Mouse (Mus musculus): ENCODE results near the gene Lzts2. TPM values are rescaled to one million over a fixed set of nuclear protein-coding genes. Genes with fewer than 3 reads are reported as not detected.

The Lzts2 gene
- polyA plus RNA-seq, 1 experiment from 2014 or later = 14.8 TPM

DNA sequence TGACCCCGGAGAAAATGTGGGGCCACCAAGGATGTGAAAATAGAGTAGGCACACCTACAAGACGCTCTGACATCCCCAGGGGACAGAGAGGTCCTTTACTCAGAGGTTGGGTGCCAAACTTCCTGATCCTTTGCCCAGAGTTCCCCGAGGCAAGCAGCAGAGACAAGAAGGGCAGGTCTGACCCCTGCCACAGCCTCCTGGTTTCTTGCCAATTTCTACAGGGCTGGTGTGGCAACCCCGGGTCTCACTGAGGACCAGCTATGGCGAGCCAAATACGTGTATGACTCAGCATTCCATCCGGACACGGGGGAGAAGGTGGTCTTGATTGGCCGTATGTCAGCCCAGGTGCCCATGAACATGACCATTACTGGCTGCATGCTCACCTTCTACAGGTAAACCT lies 35.3 kb downstream of the Lzts2 start:
- ATAC-seq = no peak
- H3K4me3 ChIP-seq (ENCODE audit: low read length) = no peak overlapping the region; the same call in 1 of the 2 replicates
- no peak overlapping the region for H3K27ac ChIP-seq (ENCODE audit: low read depth, low read length)

DNA sequence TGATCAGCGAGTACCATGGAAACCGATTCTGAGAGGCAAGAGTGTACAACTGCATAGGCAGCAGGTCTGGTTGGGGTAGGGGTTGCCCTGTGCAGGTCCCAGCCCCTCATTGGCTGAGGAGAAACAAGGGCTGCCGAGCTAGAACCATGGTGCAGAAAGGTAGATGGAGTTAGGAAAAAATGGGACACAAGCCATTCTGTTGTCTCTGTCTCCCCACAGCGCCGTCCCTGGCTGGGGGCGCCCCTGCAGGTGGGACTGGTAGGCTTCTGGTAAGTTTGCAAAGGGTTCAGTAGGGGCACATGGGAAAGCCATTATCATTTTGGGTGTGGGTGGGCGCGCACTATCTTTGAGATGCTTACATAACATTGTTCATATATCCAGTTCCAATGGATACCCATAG lies 39.2 kb downstream of the Lzts2 start:
- Histone ChIP-seq H3K9me3 (ENCODE audit: control insufficient read depth, low read length) (no peaks in the 10 kb centered on the region), H3K9ac (ENCODE audit: low read depth, low read length) (no peak overlapping the region), H3K27ac (ENCODE audit: low read depth, low read length) (no peak overlapping the region), H3K4me1 (ENCODE audit: control insufficient read depth, insufficient read depth, low read depth, low read length) (peaks cover 27% of the 10 kb centered on the region), H3K36me3 (ENCODE audit: control insufficient read depth, insufficient read depth, low read length) (peaks cover 20% of the 10 kb centered on the region), H3K4me3 (ENCODE audit: low read length) (no peak overlapping the region), H3K27me3 (replicated peaks; ENCODE audit: control insufficient read depth, insufficient read depth, low read length) (no peaks in the 10 kb centered on the region), H3K4me2 (ENCODE audit: low read length) (no peak overlapping the region)
- 89% methylated on average over 8 of the region's 8 CpGs for WGBS
- ATAC-seq = no peak

More for the DNA sequence above, 35.3 kb downstream of the Lzts2 start:
- Histone ChIP-seq H3K9me3 (ENCODE audit: control insufficient read depth, low read length) (no peaks in the 10 kb centered on the region), H3K4me2 (ENCODE audit: low read length) (peak overlapping the region; percentile 75), H3K27me3 (replicated peaks; ENCODE audit: control insufficient read depth, insufficient read depth, low read length) (no peaks in the 10 kb centered on the region), H3K4me1 (ENCODE audit: control insufficient read depth, insufficient read depth, low read depth, low read length) (peaks cover 26% of the 10 kb centered on the region), H3K36me3 (ENCODE audit: control insufficient read depth, insufficient read depth, low read length) (peaks cover 16% of the 10 kb centered on the region), H3K9ac (ENCODE audit: low read depth, low read length) (no peak overlapping the region)
- WGBS = 75% methylated on average over 9 of the region's 9 CpGs

DNA sequence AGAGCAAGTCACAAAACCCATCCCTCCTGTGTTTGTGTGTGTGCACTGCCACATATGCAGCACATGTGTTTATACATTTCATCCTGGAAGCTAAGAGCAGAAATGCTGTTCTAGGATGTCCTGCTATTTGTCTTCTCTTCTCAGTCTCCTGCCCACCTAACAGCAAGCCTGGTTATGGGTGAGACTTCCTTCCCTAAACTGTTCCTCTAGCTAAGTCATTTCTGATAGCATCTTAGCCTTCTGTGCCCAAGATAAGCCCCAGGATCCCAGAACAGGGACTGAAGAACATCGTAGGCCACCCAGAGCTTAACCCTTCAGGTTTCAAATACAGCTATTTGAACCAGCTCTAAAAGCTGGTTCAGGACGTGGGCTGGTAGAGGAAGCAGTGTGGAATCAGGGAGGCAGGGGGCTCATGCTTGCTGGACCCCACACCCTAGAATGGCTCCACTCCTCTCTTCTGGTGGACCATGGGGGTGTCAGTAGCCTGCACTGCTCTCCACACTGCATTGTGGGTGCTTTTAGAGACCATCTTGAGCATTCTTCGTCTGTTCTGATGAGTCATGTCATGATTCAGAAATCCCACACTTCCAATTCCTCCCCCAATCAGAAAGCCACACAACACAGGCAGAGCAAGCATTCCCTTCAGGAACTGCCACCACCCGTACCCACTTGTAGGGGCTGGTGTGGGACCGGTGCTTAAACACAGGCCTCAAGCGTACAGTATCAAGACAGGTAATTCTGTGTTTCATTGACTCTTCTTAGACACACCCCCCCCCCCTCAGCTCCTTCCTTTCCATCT lies 40.9 kb downstream of the Lzts2 start:
- H3K27me3 ChIP-seq (replicated peaks; ENCODE audit: control insufficient read depth, insufficient read depth, low read length) = no peaks in the 10 kb centered on the region
- no peak overlapping the region for H3K27ac ChIP-seq (ENCODE audit: low read depth, low read length)
- H3K4me3 ChIP-seq (ENCODE audit: low read length) = no peak overlapping the region
- no peak for ATAC-seq
- 80% methylated on average over 6 of the region's 6 CpGs for WGBS
- peaks cover 20% of the 10 kb centered on the region for H3K36me3 ChIP-seq (ENCODE audit: control insufficient read depth, insufficient read depth, low read length)
- peaks cover 19% of the 10 kb centered on the region for H3K4me1 ChIP-seq (ENCODE audit: control insufficient read depth, insufficient read depth, low read depth, low read length)
- H3K4me2 ChIP-seq (ENCODE audit: low read length) = no peak overlapping the region
- no peaks in the 10 kb centered on the region for H3K9me3 ChIP-seq (ENCODE audit: control insufficient read depth, low read length)
- H3K9ac ChIP-seq (ENCODE audit: low read depth, low read length) = no peak overlapping the region

DNA sequence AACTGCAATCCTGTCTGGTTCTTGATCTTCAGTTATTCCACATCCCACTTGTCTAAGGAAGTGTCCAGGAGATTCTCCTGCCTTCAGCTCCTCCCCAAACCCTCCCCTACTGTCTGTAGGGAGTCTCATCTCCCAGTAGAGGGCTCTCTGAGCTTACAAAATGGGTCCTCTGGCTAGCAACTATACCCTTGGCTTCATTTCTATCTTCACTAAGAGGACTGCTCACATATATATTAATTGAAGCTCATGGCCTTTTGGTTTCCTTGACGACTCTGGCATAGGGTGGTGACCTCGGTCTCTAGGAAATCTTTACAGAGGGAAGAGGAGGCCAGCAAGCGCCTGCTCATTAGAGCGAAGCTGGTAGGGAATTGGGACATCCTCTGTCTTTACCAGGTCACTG lies 42.1 kb downstream of the Lzts2 start:
- no peaks in the 10 kb centered on the region for H3K9me3 ChIP-seq (ENCODE audit: control insufficient read depth, low read length)
- no peak overlapping the region for H3K4me3 ChIP-seq (ENCODE audit: low read length)
- peaks cover 19% of the 10 kb centered on the region for H3K4me1 ChIP-seq (ENCODE audit: control insufficient read depth, insufficient read depth, low read depth, low read length)
- no peak overlapping the region for H3K27ac ChIP-seq (ENCODE audit: low read depth, low read length)
- no peaks in the 10 kb centered on the region for H3K27me3 ChIP-seq (replicated peaks; ENCODE audit: control insufficient read depth, insufficient read depth, low read length)
- H3K9ac ChIP-seq (ENCODE audit: low read depth, low read length) = no peak overlapping the region
- 46% methylated on average over 4 of the region's 4 CpGs for WGBS
- ATAC-seq = no peak
- peaks cover 20% of the 10 kb centered on the region for H3K36me3 ChIP-seq (ENCODE audit: control insufficient read depth, insufficient read depth, low read length)
- H3K4me2 ChIP-seq (ENCODE audit: low read length) = no peak overlapping the region

DNA sequence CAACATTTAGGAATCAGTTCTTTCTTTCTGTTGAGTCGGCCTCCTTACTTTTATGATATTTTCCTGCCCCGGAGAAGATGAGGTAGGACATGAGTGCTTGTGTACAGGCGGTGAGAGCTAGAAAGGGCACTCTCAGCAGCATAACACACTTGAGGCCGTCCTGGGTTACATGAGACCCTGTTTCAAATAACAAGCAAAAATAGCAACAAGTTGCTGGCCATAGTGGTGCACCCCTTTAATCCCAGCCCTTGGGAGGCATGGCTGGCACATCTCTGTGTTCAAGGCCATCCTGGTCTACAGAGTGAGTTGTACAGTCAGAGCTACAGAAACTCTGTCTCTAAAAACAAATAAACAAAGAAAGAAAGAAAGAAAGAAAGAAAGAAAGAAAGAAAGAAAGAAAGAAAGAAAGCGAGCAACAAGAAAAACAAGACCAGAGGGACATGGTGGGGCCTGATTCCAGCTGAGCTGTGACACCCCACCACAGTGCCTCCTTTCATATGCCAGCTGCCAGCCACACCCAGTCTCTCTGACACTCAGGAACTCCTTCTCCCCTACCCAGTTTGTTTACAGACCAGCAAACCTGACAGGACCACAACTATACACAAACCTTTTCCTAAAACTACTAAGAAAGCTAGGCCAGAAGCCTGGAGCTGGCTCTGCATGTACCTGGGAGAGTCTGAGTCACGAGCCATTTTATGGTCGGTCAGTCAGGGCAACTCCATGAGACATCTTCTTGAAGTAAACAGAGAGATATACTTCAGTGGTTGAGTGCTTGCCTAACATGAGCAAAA lies 42.9 kb downstream of the Lzts2 start:
- peak overlapping the region; percentile 45; the same call in 1 of the 2 replicates for H3K4me3 ChIP-seq (ENCODE audit: low read length)

DNA sequence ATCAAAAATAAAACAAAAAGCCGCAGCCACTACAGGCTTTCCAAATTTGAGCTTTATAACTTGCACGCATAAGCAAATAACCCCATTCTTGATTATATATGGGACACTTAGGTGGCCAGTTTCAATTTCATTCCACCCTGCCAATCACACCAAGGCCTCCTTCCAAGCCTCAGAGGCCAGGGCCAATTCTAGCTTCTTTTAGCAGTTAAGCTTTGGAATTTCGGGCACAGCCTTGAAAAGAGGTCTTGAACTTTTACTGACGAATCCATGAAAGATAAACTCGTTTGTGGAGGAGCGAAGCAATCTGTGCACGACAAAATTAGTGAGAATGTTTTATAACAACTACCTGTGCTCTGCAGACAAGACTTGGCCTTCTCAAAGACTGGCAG lies 43.5 kb downstream of the Lzts2 start:
- Histone ChIP-seq H3K9me3 (ENCODE audit: control insufficient read depth, low read length) (no peaks in the 10 kb centered on the region), H3K27me3 (replicated peaks; ENCODE audit: control insufficient read depth, insufficient read depth, low read length) (no peaks in the 10 kb centered on the region), H3K4me3 (ENCODE audit: low read length) (peak overlapping the region; percentile 45), H3K27ac (ENCODE audit: low read depth, low read length) (peak overlapping the region; percentile 91), H3K4me1 (ENCODE audit: control insufficient read depth, insufficient read depth, low read depth, low read length) (peaks cover 19% of the 10 kb centered on the region), H3K36me3 (ENCODE audit: control insufficient read depth, insufficient read depth, low read length) (peaks cover 15% of the 10 kb centered on the region), H3K4me2 (ENCODE audit: low read length) (peak overlapping the region; percentile 66), H3K9ac (ENCODE audit: low read depth, low read length) (peak overlapping the region; percentile 73)
- ATAC-seq = no peak
- 53% methylated on average over 7 of the region's 7 CpGs for WGBS

More for the DNA sequence above, 42.9 kb downstream of the Lzts2 start:
- Histone ChIP-seq H3K27ac (ENCODE audit: low read depth, low read length) (peak overlapping the region; percentile 91), H3K36me3 (ENCODE audit: control insufficient read depth, insufficient read depth, low read length) (peaks cover 20% of the 10 kb centered on the region), H3K9me3 (ENCODE audit: control insufficient read depth, low read length) (no peaks in the 10 kb centered on the region), H3K4me2 (ENCODE audit: low read length) (peak overlapping the region; percentile 66), H3K4me1 (ENCODE audit: control insufficient read depth, insufficient read depth, low read depth, low read length) (peaks cover 19% of the 10 kb centered on the region), H3K9ac (ENCODE audit: low read depth, low read length) (peak overlapping the region; percentile 48; the same call in 1 of the 2 replicates), H3K27me3 (replicated peaks; ENCODE audit: control insufficient read depth, insufficient read depth, low read length) (no peaks in the 10 kb centered on the region)
- no peak for ATAC-seq
- 74% methylated on average over 7 of the region's 7 CpGs for WGBS

DNA sequence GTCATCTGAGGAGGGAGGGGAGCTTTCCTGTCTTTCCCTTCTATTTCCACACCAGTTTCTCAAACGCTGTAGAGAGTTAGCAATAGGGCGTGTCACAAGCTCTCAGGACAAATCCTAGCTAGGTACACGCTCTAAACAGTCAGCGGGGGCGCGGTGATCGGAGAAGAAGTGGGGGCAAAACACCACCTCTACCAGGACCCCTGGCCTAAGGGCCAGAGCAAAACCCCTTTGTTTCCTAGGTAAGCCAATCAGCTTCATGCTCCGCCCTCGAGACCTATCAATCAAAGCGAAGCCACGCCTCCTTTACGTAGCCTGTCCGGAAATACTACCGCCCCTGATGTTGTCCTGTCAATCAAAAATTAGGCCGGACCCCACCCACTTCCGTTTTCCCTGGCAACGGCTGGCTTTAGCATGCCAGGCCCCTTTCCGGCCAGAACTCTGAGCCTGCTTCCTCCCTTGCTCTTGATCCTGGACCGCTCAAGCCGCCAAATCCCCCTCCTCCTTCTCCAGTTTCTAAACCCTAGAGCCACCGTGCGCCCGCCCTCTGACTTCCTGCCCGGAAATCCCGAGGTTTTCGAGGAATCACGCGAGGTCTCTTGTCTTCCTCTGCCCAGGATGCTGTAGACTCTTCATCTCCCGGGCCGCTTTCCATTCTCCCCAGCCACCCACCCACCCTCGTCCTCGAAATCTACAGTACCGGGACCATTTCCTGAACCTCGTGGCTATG lies 44.1 kb downstream of the Lzts2 start:
- peak; percentile 95 for ATAC-seq
- H3K27me3 ChIP-seq (replicated peaks; ENCODE audit: control insufficient read depth, insufficient read depth, low read length) = no peaks in the 10 kb centered on the region
- H3K36me3 ChIP-seq (ENCODE audit: control insufficient read depth, insufficient read depth, low read length) = peaks cover 11% of the 10 kb centered on the region
- peak overlapping the region; percentile 73 for H3K9ac ChIP-seq (ENCODE audit: low read depth, low read length)
- peak overlapping the region; percentile 66 for H3K4me2 ChIP-seq (ENCODE audit: low read length)
- H3K4me3 ChIP-seq (ENCODE audit: low read length) = peak overlapping the region; percentile 45
- no peaks in the 10 kb centered on the region for H3K9me3 ChIP-seq (ENCODE audit: control insufficient read depth, low read length)
- WGBS = under 1% methylated on average over 34 of the region's 34 CpGs
- H3K27ac ChIP-seq (ENCODE audit: low read depth, low read length) = peak overlapping the region; percentile 95
- peaks cover 19% of the 10 kb centered on the region for H3K4me1 ChIP-seq (ENCODE audit: control insufficient read depth, insufficient read depth, low read depth, low read length)

DNA sequence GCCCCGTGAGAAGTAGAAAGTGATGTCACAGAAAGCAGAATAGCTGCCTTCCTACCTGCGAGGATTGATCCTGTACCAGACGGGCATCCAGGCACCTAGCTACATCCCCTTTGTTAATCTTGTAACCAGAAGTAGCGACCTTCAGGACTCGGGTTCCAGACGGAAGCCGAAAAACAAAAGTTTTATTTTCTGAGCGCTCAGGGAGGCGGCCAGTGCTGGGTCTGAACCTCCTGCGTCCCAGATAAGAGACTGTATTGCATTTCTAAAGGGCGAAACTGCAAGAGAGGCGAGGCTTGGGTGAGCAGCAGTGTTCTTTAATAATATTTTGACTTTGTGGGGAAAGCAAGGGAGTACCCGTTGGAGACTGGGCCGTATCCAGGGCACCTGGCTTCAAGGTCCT lies 44.6 kb downstream of the Lzts2 start:
- 2% methylated on average over 14 of the region's 14 CpGs for WGBS
- ATAC-seq = no peak
- H3K27ac ChIP-seq (ENCODE audit: low read depth, low read length) = peak overlapping the region; percentile 95
- H3K36me3 ChIP-seq (ENCODE audit: control insufficient read depth, insufficient read depth, low read length) = peaks cover 8% of the 10 kb centered on the region
- H3K27me3 ChIP-seq (replicated peaks; ENCODE audit: control insufficient read depth, insufficient read depth, low read length) = no peaks in the 10 kb centered on the region
- peaks cover 20% of the 10 kb centered on the region for H3K4me1 ChIP-seq (ENCODE audit: control insufficient read depth, insufficient read depth, low read depth, low read length)
- H3K4me2 ChIP-seq (ENCODE audit: low read length) = peak overlapping the region; percentile 66
- H3K4me3 ChIP-seq (ENCODE audit: low read length) = peak overlapping the region; percentile 45
- H3K9ac ChIP-seq (ENCODE audit: low read depth, low read length) = peak overlapping the region; percentile 67
- H3K9me3 ChIP-seq (ENCODE audit: control insufficient read depth, low read length) = no peaks in the 10 kb centered on the region
